Mouse (Mus musculus) cerebellum, postnatal 10 days (tissue): ENCODE results near the gene Gsk3a.
A peak's percentile ranks its signal among the peaks of the same experiment; 100 is the strongest.

Experiments used
- DNase-seq, 2 experiments: peaks; one replicate each; pipeline ENCODE4 v3.0.0; 2021; ENCODE audit warnings: mixed read lengths in 2 of 2

Gene Gsk3a

GRCm38 (mm10) chr7:25248846-25249313 is 11.2 kb upstream of the Gsk3a start:
- peak; percentile 48 to 63 for DNase-seq

DNA sequence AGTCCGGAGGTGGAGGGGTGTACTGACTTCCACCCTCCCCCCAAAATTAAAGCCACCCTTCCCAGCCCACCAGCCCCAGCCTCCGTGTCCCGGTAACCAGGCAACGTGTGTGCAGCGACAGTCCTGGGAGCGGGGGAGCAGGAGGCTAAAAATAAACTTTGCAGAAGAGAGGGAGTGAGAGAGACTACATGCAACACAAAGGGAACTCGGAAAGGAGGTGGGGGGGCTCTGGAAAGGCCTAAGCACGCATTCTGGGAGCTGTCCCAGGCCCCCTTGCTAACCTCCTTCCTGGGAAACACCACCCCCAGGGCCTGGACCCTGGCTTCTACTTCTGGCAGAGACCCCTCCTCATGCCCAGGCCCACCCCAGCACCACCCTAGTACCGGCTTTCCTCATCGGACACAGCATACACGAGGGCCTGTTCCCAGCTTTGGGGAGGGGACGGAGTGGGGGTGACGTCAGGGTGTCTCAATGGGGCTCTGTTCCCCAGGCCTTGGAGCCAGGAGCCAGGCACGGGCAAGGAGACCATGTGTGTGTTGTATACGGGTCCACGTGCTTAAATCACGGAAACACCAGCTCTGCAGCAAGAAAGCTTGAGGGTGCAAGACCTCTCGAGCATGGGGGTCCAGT is 10.5 kb upstream of the Gsk3a start:
- peak; percentile 52 to 67 for DNase-seq

DNA sequence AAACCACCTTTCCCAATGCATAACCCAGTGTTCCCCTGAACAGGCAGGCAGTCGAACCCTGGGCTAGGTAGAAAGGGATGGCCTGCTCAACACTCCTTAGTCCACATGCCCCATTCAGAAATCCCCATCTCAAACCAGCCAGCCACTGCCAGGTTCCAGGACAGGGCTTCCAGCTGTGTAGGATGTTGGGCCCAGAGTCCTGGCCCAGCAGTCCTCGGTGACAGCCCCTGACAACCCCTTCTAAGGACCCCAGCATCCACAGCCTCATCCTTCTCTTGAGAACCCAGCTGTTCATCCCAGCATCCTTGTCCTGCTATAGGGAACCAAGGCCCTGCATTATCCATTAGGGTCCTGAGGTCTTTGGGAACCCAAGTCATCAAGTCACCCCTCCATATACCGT is 9.8 kb upstream of the Gsk3a start:
- DNase-seq = no peak

DNA sequence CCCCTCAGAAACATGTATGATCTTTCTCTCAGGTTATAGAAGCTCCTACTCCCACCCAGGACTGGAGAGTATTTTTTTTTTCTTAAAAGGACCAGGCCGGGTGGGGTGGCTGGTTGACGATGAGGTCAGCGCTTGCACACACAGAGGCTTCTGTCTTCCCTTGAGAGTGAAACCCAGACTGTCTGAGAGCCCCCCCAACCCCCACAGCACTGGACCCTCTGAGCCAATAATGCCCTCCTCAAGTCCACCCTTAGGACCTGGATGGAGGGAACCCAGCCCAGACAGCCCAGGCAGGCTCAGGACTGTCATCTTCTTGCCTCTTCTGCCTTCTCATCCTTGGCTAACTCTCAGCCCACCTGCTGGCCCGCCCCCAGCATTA is 9.1 kb upstream of the Gsk3a start:
- peak; percentile 51 for DNase-seq

- DNase-seq = peak; percentile 82 to 87
Observed at GRCm38 (mm10) chr7:25246079-25246758, 8.6 kb upstream of the Gsk3a start.

GRCm38 (mm10) chr7:25244562-25245369 is 7.1 kb upstream of the Gsk3a start:
- no peak for DNase-seq

- no peak for DNase-seq
Observed at GRCm38 (mm10) chr7:25243361-25243760, 5.7 kb upstream of the Gsk3a start.

DNA sequence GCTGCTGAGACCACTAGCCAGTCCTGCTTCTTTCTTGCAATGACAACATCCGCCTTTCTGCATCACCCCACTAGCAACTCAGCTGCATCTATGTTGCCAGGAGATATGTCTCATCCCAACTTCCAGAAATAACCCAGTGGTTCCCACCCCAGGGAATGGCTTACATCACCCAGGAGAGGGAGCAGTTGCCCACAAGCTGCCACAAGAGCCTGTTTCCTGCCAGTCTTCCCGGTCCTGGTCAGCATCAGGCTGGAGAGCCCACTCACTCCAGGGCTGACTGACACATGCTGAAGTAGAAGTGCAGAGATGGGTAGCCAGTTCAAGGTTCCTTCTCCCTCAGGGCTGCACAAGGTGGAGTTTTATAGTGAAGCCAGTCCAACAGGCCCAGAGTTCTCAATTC is 3.4 kb upstream of the Gsk3a start:
- peak; percentile 48 to 59 for DNase-seq

DNA sequence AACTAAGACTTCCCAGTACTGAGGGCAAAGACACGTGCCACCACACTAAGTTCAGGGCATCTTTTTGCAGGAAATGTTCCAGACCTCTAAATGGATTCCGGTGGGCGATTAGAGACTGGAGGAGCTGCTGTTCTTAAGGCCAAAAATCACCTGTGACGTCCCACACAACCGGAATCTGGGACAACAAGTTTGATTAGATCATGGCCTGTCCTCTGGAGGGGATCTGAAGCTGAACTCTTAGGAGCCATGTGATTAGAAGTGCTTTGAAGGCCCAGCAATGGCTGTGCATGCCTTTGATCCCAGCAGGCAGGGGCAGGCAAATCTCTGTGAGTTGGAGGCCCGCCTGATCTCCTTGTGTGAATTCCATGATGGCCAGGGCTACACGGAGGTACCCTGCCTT is 3.0 kb upstream of the Gsk3a start:
- DNase-seq = no peak

- DNase-seq = peak; percentile 89 to 91
Observed at GRCm38 (mm10) chr7:25238829-25239623, 1.4 kb upstream of the Gsk3a start.

DNA sequence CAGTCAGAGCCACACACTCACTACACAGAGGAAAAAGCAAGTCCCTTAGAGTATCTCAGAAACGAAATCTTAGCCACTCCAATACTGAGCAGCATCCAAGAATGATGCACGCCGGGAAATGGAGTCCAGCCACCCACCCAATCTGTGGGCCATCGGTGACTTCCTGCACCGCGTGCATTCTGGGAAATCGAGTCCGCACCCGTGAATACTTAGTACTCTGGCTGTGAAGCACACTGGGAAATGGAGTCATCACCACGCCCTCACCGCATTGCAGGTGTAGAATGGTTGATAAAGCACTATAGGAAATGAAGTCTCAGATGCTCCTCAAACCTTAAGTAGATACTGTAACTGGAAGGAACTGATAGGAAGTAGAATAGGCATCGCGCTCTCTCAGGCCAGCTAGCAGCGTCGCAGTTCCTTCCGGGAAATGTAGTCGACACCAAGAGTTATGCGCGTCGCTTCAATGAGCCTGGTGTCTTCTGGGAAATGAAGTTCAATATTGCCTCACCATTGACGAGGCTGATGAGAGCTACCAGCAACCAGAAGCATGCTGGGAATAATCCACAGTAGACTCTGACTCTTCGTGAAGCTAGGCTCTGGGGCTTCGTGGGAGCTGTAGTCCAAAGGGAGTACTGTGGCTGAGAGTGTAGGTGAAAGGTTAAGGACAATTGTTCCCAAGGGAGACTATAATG is 510 bp upstream of the Gsk3a start:
- peak; percentile 94 to 96 for DNase-seq

DNA sequence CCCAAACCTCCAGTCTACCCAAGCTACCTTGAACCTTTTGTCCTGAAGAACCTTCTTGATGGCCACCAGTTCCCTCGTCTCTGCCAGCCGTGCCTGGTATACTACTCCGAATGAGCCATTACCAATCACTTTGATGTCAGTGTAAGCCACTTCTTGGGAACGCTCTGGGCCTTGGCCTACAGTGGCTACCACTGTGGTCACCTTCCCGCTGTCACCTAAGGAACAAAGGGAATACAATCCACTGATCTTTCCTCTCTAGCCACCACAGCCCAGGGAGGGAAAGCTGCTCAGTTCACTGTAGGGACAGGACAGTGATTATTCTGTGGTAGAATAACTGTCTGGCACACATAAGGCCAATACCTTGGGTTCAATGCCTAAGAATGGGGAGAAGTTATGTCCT is 2.1 kb downstream of the Gsk3a start:
- DNase-seq = no peak

DNA sequence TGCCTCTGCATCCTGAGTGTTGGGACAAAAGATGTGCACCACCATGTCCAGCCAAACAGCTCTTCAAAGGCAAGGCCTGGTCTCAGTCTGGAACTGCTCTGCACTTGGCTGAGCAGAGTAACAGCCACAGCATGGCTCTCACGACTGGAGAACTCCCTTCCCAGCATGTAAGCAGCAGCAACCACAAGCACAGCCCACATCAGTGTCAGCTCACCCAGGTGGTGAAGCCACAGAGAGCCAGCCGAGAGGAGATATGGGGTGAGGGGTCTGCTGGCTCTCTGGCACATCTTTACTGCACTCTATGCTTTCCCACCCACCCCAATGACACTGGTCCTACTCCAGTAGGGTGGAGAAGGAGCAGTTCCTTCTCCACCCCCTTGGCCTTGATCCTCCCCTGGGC is 4.6 kb downstream of the Gsk3a start:
- DNase-seq = no peak

DNA sequence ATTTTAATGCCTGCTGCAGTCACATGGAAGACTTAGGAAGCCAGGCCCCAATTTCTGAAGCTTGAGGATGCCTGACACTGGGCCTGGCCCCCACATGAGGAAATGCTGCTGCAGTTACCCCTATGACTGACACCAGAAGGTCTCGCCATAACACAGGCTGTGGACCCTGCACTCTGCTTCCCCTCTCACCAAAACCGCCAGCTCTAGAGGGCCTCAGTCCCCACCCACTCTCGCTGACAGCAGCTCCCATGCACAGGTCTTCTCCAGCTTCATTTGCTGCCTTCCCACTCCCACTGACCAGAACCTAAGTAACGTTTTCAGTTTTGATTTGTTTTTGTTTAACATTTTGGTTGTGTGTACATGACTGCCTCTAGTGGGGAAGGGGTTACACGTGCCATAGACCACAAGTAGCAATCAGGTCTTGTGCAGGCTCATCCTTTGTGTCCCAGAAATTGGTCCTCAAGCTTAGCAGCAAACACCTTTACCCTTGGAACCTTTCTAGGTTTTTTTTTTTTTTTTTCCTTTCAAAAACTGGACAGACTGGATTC is 5.5 kb downstream of the Gsk3a start:
- no peak for DNase-seq

DNA sequence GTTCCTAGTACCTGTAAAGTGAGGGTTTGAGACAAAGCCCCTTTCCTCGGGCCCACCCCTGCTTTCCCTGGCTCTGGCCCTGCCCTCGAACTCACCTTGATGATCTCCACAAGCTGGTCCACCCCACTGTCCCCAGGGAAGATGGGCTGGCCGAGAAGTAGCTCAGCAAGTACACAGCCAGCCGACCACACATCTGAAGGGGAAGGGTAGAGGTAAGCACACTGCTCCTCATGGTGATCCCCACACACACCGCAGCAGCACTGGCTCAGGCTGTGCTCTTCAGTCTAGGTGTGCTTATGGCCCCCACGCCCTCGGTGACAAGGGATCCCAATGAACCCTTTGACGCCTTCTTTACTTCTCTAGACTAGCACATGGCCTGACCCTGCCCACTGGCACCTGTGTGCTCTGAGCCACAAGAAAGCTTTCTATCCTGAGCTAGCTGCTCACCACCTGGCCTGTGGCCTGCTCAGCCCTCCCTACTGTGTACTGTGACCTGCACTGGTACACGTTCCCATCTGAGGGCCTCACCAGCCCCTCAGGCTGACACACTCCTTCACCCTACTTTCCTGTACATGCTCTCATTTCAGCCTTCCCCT is 6.9 kb downstream of the Gsk3a start:
- no peak for DNase-seq

- DNase-seq = no peak
Observed at GRCm38 (mm10) chr7:25227523-25228300, 9.9 kb downstream of the Gsk3a start.

DNA sequence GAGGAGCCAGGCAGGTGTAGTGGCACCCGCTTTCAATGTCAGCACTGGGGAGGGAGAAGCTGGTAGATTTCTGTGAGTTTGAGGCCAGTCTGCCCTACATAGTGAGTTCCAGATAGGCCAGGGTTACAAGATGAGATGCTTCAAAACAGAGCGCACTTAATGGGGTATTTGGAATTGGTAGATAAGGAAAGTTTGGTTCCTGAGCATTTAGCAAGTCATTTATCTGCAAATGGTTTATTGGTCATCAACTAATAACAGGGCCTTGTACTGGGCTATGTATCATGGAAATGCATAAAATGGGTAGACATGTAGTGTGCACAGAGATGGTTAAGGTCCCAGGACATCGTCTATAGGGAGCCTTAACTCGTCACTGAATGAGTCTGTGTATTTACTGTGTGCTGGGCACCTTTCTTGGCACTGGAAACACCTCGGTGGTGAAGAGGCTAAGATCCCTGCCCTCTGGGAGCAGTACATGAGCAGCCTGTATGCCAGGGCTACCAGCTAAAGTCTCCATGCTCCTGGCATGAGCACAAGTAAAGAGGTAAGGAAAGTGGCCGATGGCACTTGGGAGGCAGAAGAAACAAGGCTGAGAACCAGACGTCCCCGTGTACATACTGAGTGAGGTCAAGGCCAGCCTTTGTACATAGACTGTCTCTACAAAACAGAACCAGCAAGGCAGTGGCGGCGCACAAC is 15.2 kb downstream of the Gsk3a start:
- DNase-seq = no peak

- DNase-seq = peak; percentile 97 to 99
Observed at GRCm38 (mm10) chr7:25221102-25221883, 16.4 kb downstream of the Gsk3a start, which contains the start of gene Zfp526. Zfp526 (plus strand) TSS chr7:25221425.

- DNase-seq = peak; percentile 42 to 47
Observed at GRCm38 (mm10) chr7:25220457-25221101, 17.1 kb downstream of the Gsk3a start, which contains the start of gene Dedd2. Dedd2 (minus strand) TSS chr7:25220615.
